Mouse (Mus musculus): ENCODE data around the gene Ppfia1. TPM values are rescaled to one million over a fixed set of nuclear protein-coding genes. Genes with fewer than 3 reads are reported as not detected.

The Ppfia1 gene
- 15.7 and 17.4 TPM in 2 replicates for polyA plus RNA-seq (2012; ENCODE audit: insufficient read depth, insufficient read length, missing spikeins)

DNA sequence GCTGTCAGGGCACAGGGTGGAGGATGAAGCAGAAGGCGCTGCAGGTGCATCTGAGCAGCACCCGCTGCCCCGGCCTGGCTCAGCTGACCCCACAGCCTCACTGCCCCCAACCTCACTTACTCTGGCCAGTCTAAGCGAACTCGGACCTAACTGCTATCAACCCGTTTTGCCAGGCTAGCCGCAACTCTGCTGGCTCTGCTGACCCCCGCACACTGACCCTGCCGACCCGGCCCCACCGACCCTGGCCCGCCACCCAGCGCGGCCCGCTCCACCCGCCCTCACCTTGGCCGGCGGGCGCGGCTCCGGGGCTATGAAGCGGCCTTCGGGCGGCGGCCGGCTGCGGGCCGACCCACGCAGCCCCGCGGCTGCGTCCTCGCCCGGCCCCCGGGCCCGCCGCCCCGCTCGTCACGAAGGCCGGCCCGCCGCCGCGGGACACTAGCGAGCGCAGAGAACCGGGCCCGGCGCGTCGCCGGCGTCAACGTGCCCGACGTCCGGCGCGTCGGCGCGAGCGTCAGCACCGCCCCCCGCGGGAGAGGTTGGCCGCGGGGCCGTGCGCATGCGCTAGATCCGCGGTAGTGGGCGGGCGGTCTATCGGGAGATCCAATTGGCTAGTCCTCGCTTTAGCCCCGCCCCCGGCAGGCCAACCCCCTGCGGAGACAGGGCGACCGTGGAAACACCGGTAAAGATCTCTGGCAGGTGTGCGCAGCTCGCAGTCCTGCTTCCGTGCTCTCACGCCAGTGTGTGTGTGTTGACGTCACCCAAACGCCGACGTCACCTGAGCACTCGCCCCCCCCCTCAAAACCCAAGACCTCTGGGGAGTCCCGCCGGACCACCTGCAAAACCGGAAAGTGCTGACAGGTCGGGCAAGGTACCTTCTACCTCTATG lies at the start of gene Ppfia1:
Ppfia1 (minus strand) TSS at position 493 of the 886 bp plus-strand sequence.
- peak within 1 kb of the TSS; percentile 41 for H3K27ac ChIP-seq (replicated peaks; ENCODE audit: low read depth, low read length)
- H3K4me1 ChIP-seq (ENCODE audit: control insufficient read depth, insufficient read depth, insufficient read length, low read length) = peaks cover 6% of the 10 kb centered on the region; the same call in 1 of the 2 replicates
- peak within 1 kb of the TSS; percentile 98 for H3K4me3 ChIP-seq (ENCODE audit: insufficient read depth, low read depth, low read length)

DNA sequence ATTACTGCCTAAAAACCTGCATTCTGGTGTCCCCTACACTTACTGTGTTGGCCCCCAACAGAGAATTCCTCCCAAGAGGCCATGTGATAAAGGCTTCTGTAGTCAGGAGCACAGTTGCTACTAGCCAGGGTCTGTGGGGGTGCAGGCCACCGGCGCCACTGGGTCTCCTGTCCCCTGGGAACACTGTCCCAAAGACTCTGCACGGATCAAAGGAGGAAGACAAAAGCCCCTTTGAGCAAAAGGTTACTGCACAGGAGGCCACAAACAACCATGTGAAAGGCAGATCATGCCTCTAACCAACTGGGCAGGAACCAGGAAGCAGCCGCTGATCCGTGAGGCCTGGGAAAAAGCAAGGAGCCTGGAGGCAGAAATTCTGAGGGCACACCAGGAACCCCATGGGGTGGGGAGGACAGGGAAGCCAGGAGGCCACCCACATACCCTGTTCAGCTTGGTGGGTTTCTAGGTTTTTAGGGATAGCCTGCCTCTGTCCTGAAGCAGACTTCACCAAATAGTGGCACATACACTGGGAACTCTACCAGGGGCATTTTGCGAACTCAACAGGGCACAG lies 46.9 kb upstream of the Ppfia1 start:
- Histone ChIP-seq H3K4me1 (ENCODE audit: control insufficient read depth, insufficient read depth, insufficient read length, low read length) (peaks cover 3% of the 10 kb centered on the region), H3K27ac (replicated peaks; ENCODE audit: low read depth, low read length) (no peak overlapping the region), H3K4me3 (ENCODE audit: insufficient read depth, low read depth, low read length) (no peak overlapping the region)

DNA sequence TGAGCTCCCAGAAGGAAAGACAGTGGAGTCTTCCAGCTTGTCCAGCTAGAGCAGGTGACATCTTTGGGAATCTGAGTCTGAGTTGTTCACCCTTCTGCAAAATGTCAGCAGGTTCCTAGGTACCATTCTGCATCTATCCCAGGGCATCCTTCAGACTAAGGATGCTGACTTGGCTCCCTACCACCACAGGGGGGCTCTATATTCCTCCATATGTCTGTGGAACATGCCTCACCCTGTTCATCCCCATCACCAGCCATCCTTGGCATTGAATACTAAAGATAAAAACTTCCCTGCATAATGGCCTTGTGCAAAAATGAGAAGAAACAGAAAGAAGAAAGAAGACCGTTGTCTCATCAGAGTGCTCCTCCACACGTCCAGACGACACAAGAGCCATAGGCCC lies 36.0 kb upstream of the Ppfia1 start:
- Histone ChIP-seq H3K4me3 (ENCODE audit: insufficient read depth, low read depth, low read length) (no peak overlapping the region), H3K27ac (replicated peaks; ENCODE audit: low read depth, low read length) (no peak overlapping the region), H3K4me1 (ENCODE audit: control insufficient read depth, insufficient read depth, insufficient read length, low read length) (no peaks in the 10 kb centered on the region)

DNA sequence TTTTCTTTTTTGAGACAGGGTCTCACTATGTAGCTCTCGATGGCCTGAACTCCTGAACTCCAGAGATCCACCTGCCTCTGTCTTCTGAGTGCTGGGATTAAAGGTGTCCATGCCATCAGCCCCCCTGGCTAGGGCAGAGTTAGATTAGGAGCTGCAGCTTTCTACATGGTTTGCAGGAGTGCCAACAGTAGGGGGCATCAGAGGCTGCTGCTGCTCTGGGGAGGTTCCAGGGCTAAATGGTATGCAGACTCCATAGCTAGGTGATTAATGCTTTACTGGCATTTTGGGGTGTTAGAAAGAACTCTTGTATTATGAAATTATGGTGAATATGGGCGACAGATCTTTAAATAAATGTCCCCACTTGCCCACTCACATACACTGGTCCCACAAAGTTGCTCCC lies 33.8 kb upstream of the Ppfia1 start:
- no peaks in the 10 kb centered on the region for H3K4me1 ChIP-seq (ENCODE audit: control insufficient read depth, insufficient read depth, insufficient read length, low read length)
- no peak overlapping the region for H3K4me3 ChIP-seq (ENCODE audit: insufficient read depth, low read depth, low read length)
- H3K27ac ChIP-seq (replicated peaks; ENCODE audit: low read depth, low read length) = no peak overlapping the region

DNA sequence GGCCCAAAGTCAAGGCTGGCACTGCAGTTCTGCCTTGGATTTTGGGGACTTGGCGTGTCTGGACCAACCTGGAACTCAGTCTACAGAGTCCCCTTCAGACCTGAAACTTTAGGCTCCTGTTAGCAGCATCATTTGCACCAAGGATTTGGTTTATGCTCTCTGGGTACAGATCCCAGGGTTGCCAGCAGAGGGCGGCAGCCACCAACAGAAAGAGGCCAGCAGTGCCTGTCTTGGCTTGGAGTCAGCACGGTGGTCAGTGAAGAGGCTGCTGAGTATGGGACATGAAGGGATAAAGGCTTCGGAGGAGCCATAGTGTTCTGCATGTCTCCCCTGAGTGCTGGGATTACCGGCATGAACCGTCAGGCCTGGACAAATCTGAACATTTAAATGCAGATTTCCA lies 32.1 kb upstream of the Ppfia1 start:
- no peak overlapping the region for H3K4me3 ChIP-seq (ENCODE audit: insufficient read depth, low read depth, low read length)
- no peak overlapping the region for H3K27ac ChIP-seq (replicated peaks; ENCODE audit: low read depth, low read length)
- peaks cover 4% of the 10 kb centered on the region; the same call in 1 of the 2 replicates for H3K4me1 ChIP-seq (ENCODE audit: control insufficient read depth, insufficient read depth, insufficient read length, low read length)

DNA sequence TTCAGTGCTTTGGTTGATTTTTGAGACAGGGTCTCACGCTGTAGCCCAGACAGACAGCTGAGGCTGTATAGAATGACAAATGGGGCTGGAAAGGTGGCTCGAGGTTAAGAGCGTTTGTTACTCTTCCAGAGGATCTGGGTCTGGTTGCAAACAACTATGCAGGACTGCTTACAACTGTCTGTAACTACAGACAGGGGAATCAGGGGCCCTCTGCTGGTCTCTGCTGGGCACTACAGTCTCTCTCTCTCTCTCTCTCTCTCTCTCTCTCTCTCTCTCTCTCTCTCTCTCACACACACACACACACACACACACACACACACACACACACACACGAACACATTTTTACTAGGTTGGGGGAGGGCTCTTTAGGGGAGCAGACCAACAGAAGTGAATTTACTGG lies 30.1 kb upstream of the Ppfia1 start:
- H3K4me3 ChIP-seq (ENCODE audit: insufficient read depth, low read depth, low read length) = no peak overlapping the region
- H3K27ac ChIP-seq (replicated peaks; ENCODE audit: low read depth, low read length) = no peak overlapping the region
- peaks cover 4% of the 10 kb centered on the region; the same call in 1 of the 2 replicates for H3K4me1 ChIP-seq (ENCODE audit: control insufficient read depth, insufficient read depth, insufficient read length, low read length)

DNA sequence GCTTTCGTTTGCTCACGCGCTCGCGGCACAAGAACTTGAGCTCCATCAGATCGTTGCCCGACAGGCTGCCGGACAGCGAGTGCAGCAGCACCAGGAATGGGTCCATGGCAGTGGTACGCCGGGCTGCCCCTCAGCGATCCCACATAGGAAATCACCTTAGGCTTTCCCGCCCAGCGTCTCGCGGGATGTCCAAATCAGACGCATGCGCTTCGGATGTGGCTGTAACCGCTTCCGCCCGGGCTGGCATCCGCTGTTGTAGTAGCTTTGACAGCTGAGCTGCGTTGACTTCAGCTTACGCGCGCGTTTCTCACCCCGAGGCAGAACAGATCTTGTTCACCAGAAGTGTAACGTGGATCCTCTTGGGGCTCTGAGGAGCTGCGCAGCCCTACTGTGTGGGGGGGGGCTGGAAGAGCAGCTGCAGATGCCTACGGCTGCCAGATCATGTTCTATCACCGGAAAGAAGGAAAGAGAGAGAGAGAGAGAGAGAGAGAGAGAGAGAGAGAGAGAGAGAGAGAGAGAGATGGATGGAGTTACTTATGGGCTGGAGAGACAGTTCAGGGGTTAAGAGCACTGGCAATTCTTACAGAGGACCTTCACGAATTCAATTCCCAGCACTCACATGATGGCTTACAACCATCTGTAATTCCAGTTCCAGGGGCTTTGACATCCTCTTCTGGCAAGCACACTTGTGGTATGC lies 28.9 kb upstream of the Ppfia1 start, which contains the start of gene Fadd:
Fadd (minus strand) TSS at position 180 of the 697 bp plus-strand sequence.
- peaks cover 4% of the 10 kb centered on the region; the same call in 1 of the 2 replicates for H3K4me1 ChIP-seq (ENCODE audit: control insufficient read depth, insufficient read depth, insufficient read length, low read length)
- H3K4me3 ChIP-seq (ENCODE audit: insufficient read depth, low read depth, low read length) = peak within 1 kb of the TSS; percentile 81
- H3K27ac ChIP-seq (replicated peaks; ENCODE audit: low read depth, low read length) = peak within 1 kb of the TSS; percentile 88

DNA sequence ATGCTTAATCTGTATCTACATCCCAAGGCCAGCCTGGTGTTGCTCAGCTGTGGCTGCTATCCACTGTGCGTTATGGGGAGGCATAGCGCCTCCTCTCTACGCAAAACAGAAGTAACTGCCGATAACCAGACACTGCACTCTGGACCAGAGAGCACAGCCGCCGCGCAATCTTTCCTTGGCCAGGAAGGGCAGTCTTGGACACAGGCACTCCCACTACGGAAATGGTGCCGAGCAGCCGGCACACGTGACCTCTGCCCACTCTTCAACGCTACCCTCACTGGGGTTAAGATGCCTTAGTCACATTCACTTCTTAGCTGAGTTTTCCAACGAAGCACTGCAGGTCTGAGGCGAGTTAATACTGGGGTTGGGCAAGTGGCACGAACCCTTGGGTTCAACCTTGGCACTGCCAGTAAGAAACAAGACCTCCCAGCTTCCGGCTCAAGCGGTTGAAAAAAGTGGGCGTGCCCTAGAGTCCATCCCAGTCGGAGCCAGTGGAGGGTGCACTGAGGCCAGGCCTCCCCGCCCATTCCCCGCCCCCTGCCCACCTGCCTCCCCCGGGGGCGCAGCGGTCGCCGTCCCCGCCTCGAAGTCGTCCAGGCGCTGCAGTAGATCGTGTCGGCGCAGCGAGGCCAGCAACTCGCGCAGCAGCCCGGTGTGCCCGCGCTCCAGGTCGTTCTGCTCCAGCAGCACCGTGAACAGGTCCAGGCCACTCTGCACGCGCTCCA lies 28.2 kb upstream of the Ppfia1 start:
- Histone ChIP-seq H3K4me1 (ENCODE audit: control insufficient read depth, insufficient read depth, insufficient read length, low read length) (peaks cover 4% of the 10 kb centered on the region; the same call in 1 of the 2 replicates), H3K4me3 (ENCODE audit: insufficient read depth, low read depth, low read length) (peak overlapping the region; percentile 81), H3K27ac (replicated peaks; ENCODE audit: low read depth, low read length) (peak overlapping the region; percentile 88)

DNA sequence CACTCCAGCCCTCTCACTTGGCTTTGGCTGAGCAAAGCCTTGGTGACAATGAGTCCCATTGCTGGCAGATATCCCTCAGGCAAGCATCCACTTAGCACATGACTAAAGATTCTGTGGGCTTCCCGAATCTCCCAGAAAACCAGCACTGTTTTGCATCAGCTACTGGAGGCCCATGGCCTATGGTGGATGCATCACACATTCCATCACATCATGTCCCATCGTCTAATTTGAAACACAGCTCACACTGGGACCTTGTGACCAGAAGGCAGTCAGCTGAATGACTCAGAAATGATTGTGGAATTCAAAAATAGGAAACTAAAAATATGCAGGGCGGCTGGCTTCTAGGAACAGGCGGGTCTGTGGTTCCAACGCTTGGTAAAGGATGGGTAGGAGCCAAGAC lies 24.3 kb upstream of the Ppfia1 start:
- H3K4me3 ChIP-seq (ENCODE audit: insufficient read depth, low read depth, low read length) = no peak overlapping the region
- no peak overlapping the region for H3K27ac ChIP-seq (replicated peaks; ENCODE audit: low read depth, low read length)

DNA sequence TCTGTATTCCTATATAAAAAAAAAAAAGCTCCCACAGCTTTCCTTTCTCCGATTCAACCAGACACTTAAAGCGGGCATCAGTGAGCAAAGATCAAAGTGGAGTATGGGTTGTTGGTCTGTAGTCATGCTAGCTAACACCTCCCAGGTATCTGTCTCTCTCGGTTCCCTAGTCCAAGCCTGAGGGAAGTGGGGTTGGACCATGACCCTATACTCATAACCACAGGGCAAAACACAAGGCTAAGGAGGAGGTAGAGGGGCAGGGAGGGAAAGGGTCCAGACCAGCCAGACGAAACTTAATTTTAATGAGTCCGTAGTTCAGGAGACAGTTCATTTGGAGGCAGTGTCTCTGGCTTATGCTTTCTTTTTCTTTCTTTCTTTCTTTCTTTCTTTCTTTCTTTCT lies 18.7 kb upstream of the Ppfia1 start:
- H3K27ac ChIP-seq (replicated peaks; ENCODE audit: low read depth, low read length) = no peak overlapping the region
- H3K4me1 ChIP-seq (ENCODE audit: control insufficient read depth, insufficient read depth, insufficient read length, low read length) = no peaks in the 10 kb centered on the region
- H3K4me3 ChIP-seq (ENCODE audit: insufficient read depth, low read depth, low read length) = no peak overlapping the region

More for the DNA sequence above, 24.3 kb upstream of the Ppfia1 start:
- H3K4me1 ChIP-seq (ENCODE audit: control insufficient read depth, insufficient read depth, insufficient read length, low read length) = peaks cover 4% of the 10 kb centered on the region; the same call in 1 of the 2 replicates

DNA sequence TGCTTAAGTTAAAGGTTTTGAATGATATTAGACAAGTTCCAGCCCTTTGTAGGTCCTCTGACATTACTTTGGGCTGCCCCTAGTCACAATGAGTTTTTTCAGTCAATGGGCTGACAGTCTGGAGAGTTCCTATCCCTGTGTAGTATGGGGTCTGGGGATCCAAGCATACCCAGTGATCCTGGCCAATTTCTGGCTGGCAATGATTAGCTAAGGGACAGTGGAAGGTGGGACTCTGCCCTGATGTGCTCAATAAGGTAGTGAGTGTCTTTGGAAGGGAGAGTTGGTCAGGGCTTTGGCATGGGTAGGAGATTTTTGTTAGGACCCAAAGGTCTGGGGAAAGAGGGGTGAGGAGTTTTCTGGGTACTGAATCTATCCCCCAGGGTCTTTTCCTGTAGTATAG lies 18.1 kb upstream of the Ppfia1 start:
- H3K27ac ChIP-seq (replicated peaks; ENCODE audit: low read depth, low read length) = no peak overlapping the region
- H3K4me3 ChIP-seq (ENCODE audit: insufficient read depth, low read depth, low read length) = no peak overlapping the region

DNA sequence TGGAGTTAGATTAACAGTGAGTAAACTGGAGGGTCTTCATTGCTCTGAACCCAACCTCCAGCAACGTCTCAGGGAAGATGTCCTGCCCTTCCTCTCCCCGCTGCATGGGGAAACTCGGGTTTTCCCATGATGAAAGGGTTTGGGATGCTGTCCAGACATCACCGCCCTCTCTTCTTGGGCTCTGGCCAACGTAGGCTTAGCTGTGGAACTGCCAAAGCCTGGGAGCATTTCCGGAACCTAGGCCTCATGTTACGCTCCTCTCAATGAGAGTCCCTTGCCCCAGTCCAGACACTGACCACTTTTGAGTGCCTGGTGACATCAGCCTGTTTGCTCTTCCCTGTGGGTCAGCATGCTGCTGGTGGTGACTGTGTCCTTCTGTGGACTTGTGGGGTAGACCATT lies 15.9 kb upstream of the Ppfia1 start:
- H3K27ac ChIP-seq (replicated peaks; ENCODE audit: low read depth, low read length) = no peak overlapping the region
- H3K4me1 ChIP-seq (ENCODE audit: control insufficient read depth, insufficient read depth, insufficient read length, low read length) = no peaks in the 10 kb centered on the region
- no peak overlapping the region for H3K4me3 ChIP-seq (ENCODE audit: insufficient read depth, low read depth, low read length)

More for the DNA sequence above, 18.1 kb upstream of the Ppfia1 start:
- H3K4me1 ChIP-seq (ENCODE audit: control insufficient read depth, insufficient read depth, insufficient read length, low read length) = no peaks in the 10 kb centered on the region

DNA sequence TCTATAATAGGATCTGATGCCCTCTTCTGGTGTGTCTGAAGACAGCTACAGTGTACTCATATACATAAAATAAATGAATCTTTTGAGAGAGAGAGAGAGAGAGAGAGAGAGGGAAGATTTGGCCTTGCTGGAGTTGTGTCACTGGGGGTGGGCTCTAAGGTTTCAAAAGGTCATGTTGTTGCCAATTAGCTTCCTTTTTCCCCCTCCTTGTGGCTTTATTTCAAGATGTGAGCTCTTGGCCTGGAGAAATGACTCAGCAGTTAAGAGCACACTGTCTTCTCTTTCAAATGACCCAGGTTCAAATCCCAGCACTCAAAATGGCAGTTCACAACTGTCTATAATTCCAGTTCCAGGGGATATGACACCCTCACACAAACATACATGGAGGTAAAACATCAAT lies 14.6 kb upstream of the Ppfia1 start:
- H3K4me3 ChIP-seq (ENCODE audit: insufficient read depth, low read depth, low read length) = no peak overlapping the region
- no peak overlapping the region for H3K27ac ChIP-seq (replicated peaks; ENCODE audit: low read depth, low read length)
- no peaks in the 10 kb centered on the region for H3K4me1 ChIP-seq (ENCODE audit: control insufficient read depth, insufficient read depth, insufficient read length, low read length)

DNA sequence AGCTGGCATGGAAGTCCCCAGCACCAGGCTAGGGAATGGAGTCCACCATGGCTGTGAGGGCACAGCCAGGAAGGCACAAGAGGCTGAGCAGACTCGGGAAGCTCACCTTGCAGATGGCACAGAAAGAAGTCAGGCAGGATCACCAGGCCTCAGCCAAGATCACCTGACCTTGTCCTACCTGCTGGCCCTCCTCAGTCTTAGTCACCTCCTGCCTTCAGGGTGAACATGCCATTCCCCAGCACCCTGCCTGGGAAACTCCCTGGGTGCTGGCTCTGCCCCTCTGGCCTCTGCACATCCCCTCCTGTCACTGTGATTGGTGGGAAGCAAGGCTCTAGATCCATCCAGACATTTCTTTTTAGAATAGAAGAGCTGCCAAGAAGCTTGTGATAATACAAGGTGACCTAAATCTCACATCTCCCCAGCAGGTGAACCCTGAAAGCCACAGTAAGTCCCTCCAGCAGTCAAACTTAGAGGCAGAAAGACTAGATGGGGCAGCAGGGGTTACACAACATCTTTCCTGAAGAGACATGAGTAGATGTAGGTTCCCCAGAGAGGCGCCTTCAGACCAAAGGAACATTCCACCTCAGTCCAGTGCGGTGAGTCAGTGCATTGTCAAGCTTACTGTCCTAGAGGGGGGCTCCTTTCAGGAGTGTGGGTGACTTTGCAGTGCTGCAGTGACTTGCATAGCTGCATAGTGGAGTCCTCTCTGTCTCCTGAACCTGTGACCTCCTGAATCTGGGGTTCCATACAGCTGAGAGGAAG lies 13.6 kb upstream of the Ppfia1 start:
- no peak overlapping the region for H3K27ac ChIP-seq (replicated peaks; ENCODE audit: low read depth, low read length)
- no peaks in the 10 kb centered on the region for H3K4me1 ChIP-seq (ENCODE audit: control insufficient read depth, insufficient read depth, insufficient read length, low read length)
- H3K4me3 ChIP-seq (ENCODE audit: insufficient read depth, low read depth, low read length) = no peak overlapping the region
